Mouse (Mus musculus) kidney, adult 18-20 months (tissue): ENCODE measurements around the gene Slc25a26.
"Not testable (repeated sequence)": the region's sequence is repeated elsewhere in the genome, so short reads cannot be mapped to it uniquely, and the experiment has no call there.

Experiments used
- DNase-seq: peaks from one replicate; pipeline ENCODE4 v3.0.0; 2021

Slc25a26 gene

DNA sequence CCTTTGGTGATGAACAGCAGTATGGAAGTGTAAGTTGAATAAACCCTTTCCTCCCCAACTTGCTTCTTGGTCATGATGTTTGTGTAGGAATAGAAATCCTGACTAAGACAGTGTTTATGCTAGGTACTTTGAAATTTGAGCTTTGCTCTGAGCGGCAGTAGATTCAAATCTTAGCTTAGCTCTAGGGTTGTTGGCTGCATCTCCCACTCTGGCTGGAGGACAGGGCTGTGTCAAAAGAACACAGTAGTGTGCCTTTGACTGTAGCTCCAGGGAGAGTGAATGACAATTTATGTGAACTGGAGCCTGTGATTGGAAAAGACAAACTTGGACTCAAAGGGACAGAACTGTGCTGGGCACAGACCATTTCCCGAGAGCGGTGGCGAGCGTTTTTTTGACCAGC is 53.0 kb downstream of the Slc25a26 start:
- DNase-seq = no peak

DNA sequence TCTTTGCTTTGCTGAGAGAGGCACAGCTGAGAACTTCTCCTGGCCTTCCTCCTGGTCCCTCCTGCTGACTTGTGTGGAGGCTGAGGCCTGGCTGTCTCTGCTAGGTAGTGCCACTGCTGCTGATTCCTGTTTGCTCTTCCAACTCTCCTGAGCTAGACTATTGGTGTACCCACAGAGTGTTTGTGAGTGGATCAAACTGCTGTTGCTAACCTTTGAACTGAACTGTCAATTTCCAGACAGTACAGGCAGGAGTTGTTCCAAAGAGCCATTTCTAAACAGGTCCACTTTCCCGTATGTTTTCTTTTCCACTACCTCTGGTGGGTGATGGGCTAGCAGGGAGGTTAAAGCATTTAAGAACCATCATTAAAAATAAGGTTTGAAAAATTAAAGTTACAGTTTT is 58.5 kb downstream of the Slc25a26 start:
- DNase-seq = not testable (repeated sequence)

DNA sequence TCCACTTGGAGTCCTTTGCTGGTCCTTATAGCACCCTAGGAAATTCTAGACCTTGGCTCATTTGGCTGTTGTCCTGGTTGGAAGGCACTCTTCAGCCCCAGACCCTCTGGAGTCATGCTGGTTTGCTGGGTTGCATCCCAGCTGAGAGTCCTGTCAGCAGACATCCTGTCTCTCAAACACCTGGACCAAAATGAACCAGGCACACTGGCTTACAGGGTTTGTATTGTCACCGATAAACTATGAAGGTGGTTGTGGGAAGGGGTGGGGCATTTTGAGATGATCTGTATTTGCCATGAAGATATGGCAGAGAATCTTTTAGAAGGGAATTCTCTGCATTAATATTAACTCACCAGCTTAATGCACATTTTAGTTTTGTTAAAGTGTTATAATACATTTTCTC is 60.8 kb downstream of the Slc25a26 start:
- DNase-seq = no peak

DNA sequence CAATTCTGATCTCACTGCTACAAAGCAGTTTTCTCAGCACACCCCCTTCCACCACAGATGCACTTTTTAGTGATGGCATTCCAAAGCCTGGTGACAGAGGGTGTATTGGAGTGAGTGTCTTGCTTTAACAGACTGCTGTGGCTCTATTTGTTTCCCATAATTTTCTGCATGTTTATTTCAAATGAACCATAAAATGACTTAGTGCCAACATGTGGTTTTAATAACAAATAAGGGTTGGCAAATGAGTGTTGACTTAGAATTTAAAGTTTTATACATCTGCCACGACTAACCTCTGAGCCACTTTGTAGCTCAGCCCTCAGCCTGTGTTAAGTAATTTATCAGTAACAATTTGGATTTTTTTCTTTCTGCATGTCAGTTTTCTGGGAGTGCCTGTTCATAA is 61.2 kb downstream of the Slc25a26 start:
- no peak for DNase-seq

DNA sequence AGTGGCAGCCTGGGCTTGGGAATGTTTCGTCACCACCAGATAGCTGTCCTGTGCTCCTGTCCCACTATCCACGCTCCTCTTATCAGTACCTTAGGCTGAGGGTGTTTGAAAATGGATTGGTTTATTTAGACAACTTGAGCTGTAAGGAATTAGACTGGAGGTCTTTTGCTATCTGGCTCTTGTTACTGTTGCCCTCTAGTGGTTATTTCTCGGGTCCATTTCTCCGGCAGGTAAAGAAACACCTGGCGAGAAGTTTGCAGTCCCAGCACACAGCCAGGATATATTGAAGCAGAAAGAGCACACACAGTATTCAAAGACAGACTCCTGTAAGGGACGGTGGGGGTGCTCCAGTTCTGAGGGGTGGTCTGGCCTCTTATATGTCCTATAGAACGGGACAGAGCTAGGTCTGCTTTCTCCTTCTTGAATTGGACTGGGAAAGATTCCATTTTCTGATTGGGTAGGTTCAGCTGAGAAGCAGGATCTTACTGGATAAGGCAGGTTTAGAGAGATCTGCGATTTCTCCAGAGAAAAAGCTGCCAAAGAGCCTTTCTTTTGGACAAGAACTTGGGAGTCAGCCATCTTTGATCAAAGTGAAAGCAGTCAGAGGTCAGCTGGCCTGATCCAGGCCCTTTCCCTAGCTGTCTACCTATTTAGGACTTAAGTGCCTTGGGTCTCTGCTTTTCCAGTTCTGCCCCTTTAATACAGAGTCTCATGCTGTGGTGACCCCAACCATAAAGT is 63.2 kb downstream of the Slc25a26 start:
- DNase-seq = no peak

DNA sequence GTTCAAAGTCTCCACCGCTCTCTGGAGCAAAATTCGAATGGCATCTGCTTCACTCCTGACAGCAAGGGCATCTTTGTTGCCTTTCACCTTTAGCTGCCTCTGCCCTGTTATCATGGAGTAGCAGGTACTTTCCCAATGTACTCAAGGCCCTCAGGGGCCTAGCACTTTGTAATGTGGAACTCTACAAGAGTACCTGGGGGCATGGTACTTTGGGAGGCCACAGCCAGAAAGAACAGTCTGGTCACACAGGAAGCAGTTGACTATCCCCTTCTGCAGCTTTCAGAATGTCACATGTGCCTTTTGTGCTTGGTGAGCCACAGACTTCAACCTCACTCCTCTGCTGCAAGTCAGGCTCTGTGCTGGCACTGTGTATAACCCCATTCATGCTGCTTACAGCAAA is 65.6 kb downstream of the Slc25a26 start:
- DNase-seq = no peak

DNA sequence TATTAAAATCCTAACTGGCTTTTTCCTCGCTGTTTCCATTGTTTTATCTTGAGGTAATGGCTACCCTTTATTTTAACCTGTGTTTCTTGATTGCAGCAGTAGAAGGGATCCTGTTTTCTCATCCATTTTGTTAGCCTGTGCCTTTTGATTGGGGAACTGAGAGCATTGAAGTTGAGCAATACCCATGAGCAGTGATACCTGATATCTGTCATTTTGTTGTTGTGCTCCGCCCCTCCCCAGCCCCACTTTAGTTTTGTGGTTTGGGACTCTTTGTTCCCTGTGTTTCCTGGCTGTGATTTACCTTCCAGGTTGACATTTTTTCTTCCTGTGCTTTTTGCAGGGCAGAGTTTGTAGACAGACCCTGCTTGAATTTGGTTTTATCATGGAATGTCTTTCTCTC is 67.9 kb downstream of the Slc25a26 start:
- no peak for DNase-seq

DNA sequence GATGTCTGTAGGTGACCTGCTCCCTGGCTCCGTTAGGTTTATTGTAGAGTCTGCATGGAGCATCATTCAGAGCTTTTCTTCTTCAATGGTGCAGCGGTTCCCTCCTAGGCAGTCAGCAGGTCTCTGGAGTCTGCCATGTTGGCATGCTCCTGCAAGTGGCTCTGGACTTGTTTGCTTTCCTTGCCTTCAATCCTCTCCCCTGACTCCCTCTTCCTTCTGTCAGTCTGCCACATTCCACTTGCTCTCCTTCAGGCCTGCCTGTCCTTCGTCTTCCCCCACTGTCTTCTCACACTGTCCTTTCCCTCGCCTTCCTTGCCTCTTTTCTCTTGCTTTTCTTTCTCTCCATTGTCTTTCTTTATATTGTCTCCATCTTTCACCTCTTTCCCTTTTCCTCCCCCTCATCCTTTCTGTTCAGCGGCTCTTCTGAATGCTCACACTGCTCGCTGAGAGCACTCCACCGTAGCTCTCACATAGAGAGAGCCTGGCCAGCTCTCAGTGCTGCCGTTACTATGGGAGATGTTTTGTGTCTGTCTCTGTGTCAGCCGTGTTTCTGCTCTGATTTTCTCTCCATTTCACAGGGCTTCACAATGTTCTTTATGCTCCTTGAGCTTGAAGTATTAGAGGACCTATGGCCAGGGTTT is 75.5 kb downstream of the Slc25a26 start:
- DNase-seq = no peak

DNA sequence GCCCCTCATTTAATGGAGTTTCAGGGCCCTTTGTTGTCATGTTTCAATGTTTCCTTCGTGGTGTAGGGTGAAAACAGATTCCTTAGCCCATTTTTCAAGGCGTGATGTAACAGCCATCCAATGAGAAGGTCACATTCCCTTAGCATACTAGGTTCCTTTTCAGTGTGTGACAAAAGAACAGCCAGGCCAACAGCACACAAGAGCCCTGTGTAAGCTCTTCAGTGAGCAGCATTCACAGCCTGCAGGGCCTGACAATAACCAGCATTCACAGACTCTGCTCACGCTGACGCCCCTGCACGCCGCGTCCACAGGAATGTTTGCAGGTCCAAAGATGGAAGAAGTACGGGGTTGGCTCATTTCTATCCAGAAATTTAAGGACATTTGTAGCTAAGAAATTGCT is 77.9 kb downstream of the Slc25a26 start:
- no peak for DNase-seq

DNA sequence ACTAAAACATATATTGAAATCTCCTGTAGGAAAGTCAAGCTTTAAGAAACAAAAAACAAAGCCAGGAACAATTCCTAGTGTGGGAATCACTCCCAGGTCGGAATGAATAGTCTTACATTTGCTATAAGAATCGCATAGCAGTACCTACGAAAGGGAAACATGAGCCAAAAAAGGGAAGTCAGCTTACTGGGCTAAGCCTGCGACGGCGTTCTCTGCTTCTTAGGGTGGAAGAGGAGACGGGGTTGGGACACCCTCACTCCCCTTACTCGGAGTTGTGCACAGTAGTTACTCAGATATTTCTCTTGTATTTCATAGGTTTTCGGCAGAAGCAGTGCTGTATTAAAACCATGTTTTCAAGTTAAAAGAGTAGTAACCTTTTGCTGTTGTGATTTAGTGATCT is 81.9 kb downstream of the Slc25a26 start:
- no peak for DNase-seq

DNA sequence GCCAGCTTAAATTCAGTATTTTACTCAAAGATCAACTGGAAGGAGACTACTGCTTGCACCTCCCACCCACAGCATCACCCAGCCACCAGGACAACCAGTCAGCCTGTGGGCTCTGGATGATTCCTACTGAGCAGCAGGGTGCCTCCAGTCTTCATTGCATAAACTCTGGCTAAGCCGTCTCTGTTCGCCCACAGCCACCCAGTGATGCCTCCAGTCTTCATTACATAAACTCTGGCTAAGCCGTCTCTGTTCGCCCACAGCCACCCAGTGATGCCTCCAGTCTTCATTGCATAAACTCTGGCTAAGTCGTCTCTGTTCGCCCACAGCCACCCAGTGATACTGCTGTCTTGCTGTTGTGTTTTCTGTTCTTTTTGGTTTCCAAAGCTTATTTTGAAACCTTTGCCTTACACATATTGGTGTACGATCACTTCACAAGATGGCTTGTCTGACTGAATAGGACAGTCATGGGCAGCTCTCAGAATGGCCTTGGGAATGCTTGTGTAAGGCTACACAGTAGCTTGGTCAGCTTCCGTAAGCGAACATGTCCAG is 84.1 kb downstream of the Slc25a26 start:
- no peak for DNase-seq

DNA sequence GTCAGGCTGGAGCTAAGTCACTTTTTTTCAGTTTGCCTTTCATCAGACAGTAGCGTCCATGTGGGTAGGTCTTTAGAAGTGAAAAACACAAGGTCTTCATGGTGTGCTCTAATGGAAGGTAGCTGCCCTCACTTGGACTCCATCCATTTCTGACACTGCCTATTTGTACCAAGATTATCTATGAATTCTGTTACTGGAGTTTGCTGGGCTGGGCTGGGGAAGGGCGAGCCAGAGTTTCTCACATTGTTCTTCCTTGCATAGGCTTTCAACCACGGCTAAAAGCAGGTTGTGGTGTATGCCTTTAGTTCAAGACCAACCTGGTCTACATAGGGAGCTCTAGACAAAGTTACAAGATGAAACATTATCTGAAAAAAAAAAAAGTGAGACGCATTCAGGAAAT is 84.8 kb downstream of the Slc25a26 start:
- no peak for DNase-seq

DNA sequence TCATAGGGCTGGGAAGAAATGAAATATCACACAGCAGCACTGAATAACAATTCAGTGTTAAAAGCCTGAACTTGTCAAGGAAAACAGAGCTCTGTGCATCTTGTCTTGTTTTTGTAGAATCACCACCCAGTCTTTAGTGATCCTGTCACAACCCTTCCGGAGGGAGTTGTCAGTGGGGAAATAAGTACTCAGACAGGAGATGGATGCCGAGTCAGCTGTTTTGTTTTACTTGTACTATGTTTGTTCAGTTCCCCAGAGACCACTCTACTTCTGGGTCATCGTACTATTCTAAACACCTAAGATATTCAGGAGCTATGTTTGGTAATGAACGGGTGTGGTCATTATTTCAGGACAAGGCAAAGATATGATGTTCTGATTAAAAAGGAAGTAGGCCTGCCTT is 88.2 kb downstream of the Slc25a26 start:
- no peak for DNase-seq

DNA sequence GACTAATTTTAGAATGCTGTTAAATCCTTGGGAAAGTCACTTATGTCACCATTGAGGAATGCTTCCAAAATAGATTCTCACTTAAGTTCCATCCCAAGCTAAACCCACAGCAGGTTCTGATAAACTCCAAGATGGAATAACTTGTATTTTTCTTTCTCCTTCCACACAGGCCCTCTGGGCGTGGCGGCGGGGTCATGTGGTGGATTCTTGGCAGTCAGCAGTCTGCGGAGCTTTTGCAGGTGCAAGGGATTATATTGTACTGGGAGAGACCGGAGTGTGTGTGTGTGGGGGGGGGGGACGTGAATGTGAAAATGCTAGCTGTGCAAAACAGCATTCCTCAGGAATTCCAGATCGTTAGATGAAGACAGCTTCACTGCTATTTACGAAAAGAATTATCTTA is 92.1 kb downstream of the Slc25a26 start:
- no peak for DNase-seq

DNA sequence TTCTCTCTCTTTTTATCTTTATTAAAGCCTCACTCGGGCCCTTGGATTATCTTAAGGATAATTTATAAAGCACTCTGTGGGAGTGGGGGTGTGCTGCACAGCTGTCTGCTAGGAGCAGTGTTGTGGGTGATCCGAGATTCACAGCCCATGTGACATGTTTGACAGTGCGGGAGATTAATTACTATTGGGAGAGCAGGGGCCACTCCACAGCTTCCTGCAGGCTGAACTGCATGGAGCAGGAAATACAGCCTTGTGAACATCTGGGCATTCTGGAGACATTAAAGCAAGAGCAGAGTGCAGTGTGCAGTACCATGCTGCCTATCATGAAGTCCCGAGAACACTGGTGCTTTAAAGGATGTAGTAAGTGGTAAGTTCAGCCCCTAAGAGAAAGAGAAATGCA is 92.6 kb downstream of the Slc25a26 start:
- DNase-seq = no peak

DNA sequence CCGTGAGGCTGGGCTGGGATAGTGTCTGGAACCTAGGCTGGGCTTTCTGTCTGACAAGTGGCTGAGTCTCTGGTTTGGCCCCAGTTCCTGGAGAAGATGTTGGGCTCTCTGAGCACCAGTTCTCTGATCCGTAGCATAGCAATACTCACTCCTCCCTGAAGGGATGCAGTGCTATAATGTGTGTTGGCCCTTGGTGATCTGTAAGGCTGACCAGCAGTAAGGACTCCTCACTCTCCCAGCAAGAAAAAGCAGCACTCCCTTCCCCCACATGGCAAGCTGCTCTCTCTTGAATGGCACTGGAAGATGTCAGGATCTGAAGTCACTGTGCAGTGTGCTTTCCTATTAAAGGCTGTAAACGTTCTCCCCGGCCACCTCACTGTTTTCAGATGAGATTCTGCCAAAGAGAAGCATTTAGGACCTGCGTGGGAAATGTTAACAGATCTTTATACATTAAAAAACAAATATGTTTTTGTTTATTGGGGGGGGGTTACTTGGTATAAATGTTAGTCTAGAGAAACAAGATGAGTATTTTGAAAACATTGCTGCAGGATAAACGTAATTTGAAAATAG is 94.0 kb downstream of the Slc25a26 start:
- no peak for DNase-seq

DNA sequence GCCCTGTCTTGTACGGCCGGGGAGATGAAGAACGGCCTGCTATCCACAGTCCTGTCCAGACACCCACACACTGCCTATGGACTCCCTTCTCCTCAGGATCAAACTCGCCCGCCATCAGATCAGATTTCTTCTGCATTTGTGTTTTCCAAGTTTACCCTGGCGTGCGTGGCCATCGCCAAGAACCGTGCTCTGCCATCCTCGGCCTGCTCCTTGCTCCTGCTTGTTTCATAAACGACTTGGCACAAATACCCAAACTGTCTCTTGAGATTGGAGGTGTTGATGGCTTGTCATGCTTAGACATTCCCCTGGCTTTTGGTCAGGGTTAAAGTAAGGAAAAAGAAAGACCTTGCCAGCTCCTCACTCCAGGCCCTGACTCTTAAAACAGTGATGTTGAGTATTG is 94.6 kb downstream of the Slc25a26 start:
- DNase-seq = no peak

DNA sequence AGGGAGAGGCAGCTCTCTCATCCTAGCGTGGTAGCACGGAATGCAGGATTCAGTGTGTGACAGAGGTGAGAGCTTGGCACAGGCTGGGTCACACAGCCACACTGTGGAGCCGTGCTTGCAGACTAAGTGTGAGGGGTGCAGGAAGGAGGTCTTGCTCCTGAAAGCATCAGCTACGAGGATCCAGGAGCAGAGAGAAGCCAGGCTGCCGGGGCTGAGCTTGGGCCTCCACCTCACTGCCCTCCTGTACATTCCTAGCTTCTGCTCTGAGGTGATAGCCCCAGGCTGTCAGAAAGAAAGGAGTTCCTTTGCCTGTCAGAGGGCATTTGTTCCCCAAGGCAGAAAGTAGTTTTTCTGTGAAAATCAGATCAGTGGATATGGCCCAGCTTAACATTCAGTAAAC is 95.1 kb downstream of the Slc25a26 start:
- DNase-seq = no peak

DNA sequence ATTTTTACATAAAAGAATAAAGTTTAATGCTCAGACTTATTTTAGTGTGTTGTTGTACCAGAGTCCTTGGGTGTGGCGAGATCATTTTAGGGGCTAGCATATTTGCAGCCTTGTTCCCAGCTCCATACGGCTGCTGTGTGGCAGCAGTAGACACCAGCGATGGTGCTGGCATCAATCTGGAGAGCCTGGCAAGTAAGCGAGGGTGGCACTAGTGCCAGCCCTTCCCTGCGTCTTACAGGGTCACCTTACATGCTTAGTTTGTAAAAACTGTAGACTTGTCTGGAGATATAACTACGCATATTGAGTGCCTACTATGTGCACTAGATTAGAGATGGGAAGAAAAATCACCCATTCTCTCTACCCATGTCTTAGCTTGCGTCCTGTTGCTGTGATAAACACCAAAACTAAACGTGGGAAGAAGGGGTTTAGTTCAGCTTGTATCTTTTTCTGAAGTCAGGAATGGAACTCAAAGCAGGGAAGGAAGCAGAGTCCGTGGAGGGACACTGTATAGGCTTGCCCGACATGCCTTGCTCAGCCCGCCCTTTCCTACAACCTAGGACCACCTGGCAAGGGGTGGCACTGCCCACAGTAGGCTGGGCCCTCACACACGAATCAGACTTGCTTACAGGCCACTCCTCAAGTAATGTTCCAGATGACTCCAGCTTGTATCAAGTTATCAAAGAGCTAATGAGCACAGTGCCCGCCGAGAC is 96.1 kb downstream of the Slc25a26 start:
- no peak for DNase-seq

DNA sequence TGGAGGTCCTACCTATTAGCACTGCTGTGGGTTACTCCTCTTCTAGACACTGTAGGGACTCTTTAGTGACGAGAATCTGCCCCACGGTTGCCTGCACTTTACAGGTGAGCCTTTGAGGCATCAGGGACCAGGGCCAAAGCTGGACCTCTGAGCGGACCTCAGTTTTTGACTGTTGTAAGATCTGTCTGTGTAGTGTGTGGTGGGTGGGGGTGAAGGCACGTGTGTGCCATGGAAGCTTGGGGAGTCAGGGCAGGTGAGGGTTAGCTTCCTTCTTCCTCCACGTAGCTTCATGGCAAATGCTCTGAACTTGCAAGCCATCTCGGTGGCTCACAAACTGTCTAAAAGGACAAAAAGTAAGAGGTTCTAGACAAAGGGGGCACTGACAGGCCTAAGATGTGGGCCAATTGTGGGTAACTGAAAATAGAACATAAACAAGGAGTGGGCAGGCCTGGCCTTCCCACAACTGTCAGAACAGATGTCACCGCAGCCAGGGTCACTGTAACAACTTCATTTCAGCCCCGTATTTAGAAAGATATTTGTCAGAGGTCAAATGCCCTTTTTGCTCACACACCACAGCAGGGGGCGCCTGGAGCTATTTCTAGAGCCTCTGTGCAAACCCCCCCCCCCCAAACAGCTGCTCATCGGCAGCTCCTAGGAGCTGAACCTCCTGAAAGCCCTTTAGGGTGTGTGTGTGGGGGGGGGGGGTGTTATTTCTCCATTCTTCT is 96.8 kb downstream of the Slc25a26 start:
- no peak for DNase-seq

DNA sequence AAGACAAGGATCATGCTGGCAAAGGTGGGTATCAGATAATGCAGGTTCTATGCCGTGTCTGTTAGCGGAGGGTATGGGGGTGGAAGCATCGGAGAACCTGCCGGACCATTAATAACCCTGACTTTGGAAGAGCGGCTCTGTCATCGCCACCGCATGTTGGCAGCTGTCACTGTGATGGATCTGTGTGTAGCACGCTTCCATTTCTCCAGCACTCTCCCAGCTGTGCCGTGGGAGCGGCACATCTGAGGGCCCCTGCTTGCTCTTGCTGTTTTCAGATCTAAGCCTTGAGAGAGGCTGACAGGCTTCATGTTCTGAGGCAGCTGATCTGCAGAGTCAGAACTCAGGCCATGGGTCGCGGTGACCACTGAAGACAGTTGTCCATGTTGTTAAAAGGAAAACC is 98.3 kb downstream of the Slc25a26 start:
- DNase-seq = no peak

DNA sequence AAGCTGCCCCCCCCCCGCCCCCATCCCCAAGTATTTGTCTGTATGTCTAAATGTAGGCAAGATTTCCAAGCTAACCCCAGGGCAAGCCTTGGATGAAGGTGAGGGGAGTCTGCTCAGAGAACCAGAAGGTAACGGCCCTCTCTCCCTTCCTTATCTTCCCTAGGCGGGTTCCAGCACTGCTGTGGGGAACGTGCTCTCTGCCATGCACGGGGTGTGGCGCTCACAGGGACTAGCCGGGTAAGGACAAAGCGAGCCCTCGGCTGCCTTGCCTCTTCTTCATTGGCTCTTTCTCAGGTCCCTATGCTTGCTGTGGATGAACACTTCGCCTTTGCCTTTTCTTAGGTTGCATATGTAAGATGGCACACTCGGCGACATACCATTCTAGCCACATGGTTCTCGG is 98.9 kb downstream of the Slc25a26 start:
- DNase-seq = no peak

DNA sequence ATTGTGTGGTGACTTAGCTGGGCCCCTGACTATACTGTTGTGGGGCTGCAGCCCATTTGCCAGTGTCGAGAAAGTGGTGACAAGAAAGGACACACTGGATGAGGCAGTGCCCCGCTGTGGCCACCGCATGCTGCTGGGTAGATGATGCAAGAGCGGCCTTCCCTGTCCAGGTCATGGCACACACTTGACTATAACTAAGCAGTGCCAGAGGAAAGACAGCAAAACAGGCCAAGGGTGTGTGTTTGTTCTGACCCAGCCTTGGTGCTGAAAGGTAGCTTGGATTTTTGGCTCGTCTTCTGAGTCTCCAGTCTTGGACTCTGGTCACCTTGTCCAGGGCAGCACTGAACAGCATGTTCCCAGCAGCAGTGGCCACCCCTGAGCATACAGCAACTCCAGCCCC is 101.0 kb downstream of the Slc25a26 start:
- DNase-seq = peak; percentile 63
